Mouse (Mus musculus) stomach, embryonic 14.5 days (tissue): Measurements from ENCODE around the gene Adig. TPM values are rescaled to one million over a fixed set of nuclear protein-coding genes. Genes with fewer than 3 reads are reported as not detected.

ENCODE experiments used
- ATAC-seq: fragments of 200-750 bp; cut with Nextera tagmentation; 2 replicates; pipeline ENCODE4 v1.8.0; 2017; ENCODE audit warnings: low read depth, moderate TSS enrichment; ENCODE audit not compliant: insufficient number of reproducible peaks, insufficient read depth, low FRiP score
- H3K27ac ChIP-seq: fragments of 300-500 bp; sonication (generic); 2 replicates; pipeline ENCODE4 v1.5.1; 2014; ENCODE audit warnings: mild to moderate bottlenecking, low read length, moderate library complexity, mixed read lengths
- H3K27me3 ChIP-seq: fragments of 300-500 bp; sonication (generic); 2 replicates; pipeline ENCODE4 v1.6.1; 2014; ENCODE audit warnings: low read length, control low read depth, mixed read lengths; ENCODE audit not compliant: control insufficient read depth, insufficient read depth
- H3K36me3 ChIP-seq: fragments of 300-500 bp; sonication (generic); 2 replicates; pipeline ENCODE4 v1.6.1; 2014; ENCODE audit warnings: mild to moderate bottlenecking, control low read depth, low read length, moderate library complexity, mixed read lengths; ENCODE audit not compliant: control insufficient read depth, insufficient read depth
- H3K4me1 ChIP-seq: fragments of 300-500 bp; sonication (generic); 2 replicates; pipeline ENCODE4 v1.6.1; 2014; ENCODE audit warnings: low read length, control low read depth, mixed read lengths; ENCODE audit not compliant: control insufficient read depth, insufficient read depth
- H3K4me2 ChIP-seq: fragments of 300-500 bp; sonication (generic); replicated peaks from 2 replicates; pipeline ENCODE4 v1.6.1; 2014; ENCODE audit warnings: low read depth, low read length, control low read depth
- H3K4me3 ChIP-seq: fragments of 300-500 bp; sonication (generic); 2 replicates; pipeline ENCODE4 v1.5.1; 2014; ENCODE audit warnings: low read depth, low read length, control low read depth
- H3K9ac ChIP-seq: fragments of 300-500 bp; sonication (generic); replicated peaks from 2 replicates; pipeline ENCODE4 v1.6.1; 2014; ENCODE audit warnings: low read depth, mild to moderate bottlenecking, control low read depth, low read length, moderate library complexity, mixed read lengths
- H3K9me3 ChIP-seq: fragments of 300-500 bp; sonication (generic); 2 replicates; pipeline ENCODE4 v1.6.1; 2016; ENCODE audit warnings: low read depth, low read length, control low read depth; ENCODE audit not compliant: control insufficient read depth
- WGBS: fragments of 180-500 bp; shearing (Covaris S2); extraction: QIAGEN DNeasy Blood & Tissue Kit; methylation state at CpG from one replicate; pipeline ENCODE4 v1.1.7; 2014; 5-methylcytosine and 5-hydroxymethylcytosine counted together
- polyA plus RNA-seq: library from polyadenylated mRNA; unstranded; fragments of >200 nt; fragmentation: Nextera tagmentation; extraction: Ambion mirVana; gene quantifications from 2 replicates; pipeline ENCODE4 v1.2.1, GENCODE M21; 2014

Gene Adig
- polyA plus RNA-seq, 1 experiment from 2014 or later: 0.77 TPM

DNA sequence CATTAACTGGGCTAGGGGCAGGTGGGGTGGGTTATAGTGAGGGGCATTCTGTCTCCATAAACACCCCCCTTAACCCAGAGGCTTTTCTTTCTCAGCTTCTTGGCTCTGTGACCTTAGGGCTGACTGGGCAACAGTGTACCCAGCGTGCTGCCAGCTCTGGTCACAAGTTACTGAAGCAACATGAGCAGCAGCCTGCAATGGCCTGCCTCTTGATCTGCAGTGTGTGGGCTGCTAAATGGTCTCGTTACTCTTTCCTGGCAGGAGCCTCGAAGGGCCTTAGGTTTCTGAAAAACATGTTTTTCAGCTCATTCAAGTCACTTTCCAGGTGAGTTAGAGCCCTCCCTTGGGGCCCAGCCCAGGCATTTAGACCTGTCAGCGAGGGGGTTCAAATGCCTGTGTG, 1.3 kb downstream of the Adig start:
- Histone ChIP-seq H3K4me1 (no peaks in the 10 kb centered on the region), H3K4me3 (no peak overlapping the region), H3K27me3 (no peaks in the 10 kb centered on the region), H3K9ac (no peak overlapping the region), H3K36me3 (no peaks in the 10 kb centered on the region), H3K9me3 (no peaks in the 10 kb centered on the region), H3K27ac (no peak overlapping the region), H3K4me2 (no peak overlapping the region)
- no peak for ATAC-seq
- 63% methylated on average over 4 of the region's 4 CpGs for WGBS

DNA sequence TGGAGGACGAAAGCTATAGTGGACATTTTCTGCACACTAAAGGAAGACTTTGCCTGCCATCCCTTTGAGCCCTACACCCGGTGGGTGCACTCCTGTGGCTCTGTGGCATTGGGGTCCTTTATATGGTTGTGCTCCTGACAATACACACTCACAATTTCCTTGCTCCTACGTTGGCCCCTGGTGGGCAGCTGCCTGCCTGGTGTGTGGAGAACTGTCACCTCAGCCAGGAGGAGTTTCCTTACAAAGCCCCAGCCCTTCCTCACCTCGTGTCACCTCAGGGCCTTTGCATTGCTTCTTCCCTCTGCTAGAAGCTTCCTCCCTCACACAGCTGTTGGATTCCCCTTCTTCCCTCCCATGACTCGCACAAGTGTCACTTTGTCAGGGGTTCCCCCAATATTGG, 4.1 kb downstream of the Adig start:
- Histone ChIP-seq H3K36me3 (no peaks in the 10 kb centered on the region), H3K27me3 (no peaks in the 10 kb centered on the region), H3K4me2 (no peak overlapping the region), H3K9ac (no peak overlapping the region), H3K4me1 (no peaks in the 10 kb centered on the region), H3K4me3 (no peak overlapping the region), H3K9me3 (no peaks in the 10 kb centered on the region), H3K27ac (no peak overlapping the region)
- no peak for ATAC-seq
- WGBS: 77% methylated on average over 5 of the region's 5 CpGs

DNA sequence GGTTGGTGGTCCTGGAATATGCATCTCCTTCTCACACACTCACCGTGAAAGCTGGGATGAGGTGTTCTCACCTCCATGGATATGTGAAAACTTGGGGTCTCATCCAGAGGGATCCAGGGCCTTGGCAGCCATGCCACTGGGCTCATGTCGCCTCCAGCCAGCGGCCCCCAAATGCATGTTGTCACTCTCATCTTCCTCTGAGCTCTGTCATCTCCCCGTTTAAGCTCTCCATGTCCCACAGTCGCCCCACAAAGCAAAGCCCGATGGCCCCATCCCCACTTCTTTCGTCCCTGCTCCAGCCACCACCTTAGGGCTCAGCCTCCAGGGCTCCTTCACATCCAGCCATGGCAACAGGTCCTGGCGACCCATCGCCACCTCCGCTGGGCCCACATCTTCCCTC, 4.6 kb downstream of the Adig start:
- no peak for ATAC-seq
- WGBS: 93% methylated on average over 10 of the region's 10 CpGs
- H3K27me3 ChIP-seq: no peaks in the 10 kb centered on the region
- no peaks in the 10 kb centered on the region for H3K9me3 ChIP-seq
- no peak overlapping the region for H3K27ac ChIP-seq
- H3K9ac ChIP-seq: no peak overlapping the region
- no peaks in the 10 kb centered on the region for H3K4me1 ChIP-seq
- no peak overlapping the region for H3K4me2 ChIP-seq
- no peaks in the 10 kb centered on the region for H3K36me3 ChIP-seq
- H3K4me3 ChIP-seq: no peak overlapping the region

DNA sequence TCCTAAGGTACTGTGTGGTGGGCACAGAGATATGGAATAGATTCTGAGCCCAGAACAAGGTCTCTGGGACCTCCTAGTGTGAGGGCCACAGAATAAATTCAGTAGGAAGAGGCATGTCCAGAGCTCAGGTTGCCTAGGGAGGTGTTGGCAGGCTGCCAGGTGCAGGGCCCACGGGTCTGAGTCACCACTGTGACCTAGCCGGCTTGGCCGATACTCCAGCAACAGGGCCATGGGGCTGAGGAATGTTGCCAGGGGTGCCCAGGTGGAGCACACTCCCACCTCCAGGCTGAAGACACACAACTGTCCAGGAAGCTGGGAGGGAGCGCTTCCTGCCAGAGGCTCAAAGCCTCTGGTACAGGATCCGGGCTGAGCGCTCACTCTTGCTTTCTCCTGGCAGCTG, 8.3 kb downstream of the Adig start:
- Histone ChIP-seq H3K4me1 (no peaks in the 10 kb centered on the region), H3K27ac (no peak overlapping the region), H3K9me3 (no peaks in the 10 kb centered on the region), H3K36me3 (no peaks in the 10 kb centered on the region), H3K4me2 (no peak overlapping the region), H3K27me3 (no peaks in the 10 kb centered on the region), H3K4me3 (no peak overlapping the region), H3K9ac (no peak overlapping the region)
- WGBS: 63% methylated on average over 6 of the region's 6 CpGs
- peak; percentile 68 for ATAC-seq

DNA sequence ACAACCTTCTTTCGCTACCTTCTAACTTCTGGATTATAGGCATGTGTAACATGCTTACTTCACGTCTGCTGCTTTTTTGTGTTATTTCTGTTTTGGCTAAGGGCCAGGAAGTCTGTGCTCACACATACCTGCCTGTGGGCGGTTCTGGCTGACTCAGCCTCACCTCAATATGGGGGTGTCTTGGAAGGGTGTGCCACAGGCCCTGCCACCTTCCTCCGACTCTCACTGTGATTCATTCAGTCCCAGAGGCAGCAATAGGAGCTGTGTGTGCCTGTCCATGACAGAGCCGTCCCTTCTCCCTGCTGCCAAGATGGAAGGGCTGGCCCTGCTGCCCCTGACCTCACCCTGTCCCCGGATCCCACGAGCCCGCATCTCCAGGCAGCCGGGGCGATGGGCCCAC, 10.1 kb downstream of the Adig start, which contains the start of gene Arhgap40:
Gene Arhgap40, plus strand, starts transcription at position 269 of the 400 bp plus-strand sequence.
- H3K9me3 ChIP-seq: no peaks in the 10 kb centered on the region
- H3K4me2 ChIP-seq: no peak within 1 kb of the TSS
- no peak within 1 kb of the TSS for H3K9ac ChIP-seq
- ATAC-seq: no peak
- no peaks in the 10 kb centered on the region for H3K4me1 ChIP-seq
- H3K27me3 ChIP-seq: no peaks in the 10 kb centered on the region
- WGBS: 76% methylated on average over 10 of the region's 10 CpGs
- H3K27ac ChIP-seq: no peak within 1 kb of the TSS
- no peak within 1 kb of the TSS for H3K4me3 ChIP-seq
- no peaks in the 10 kb centered on the region for H3K36me3 ChIP-seq

DNA sequence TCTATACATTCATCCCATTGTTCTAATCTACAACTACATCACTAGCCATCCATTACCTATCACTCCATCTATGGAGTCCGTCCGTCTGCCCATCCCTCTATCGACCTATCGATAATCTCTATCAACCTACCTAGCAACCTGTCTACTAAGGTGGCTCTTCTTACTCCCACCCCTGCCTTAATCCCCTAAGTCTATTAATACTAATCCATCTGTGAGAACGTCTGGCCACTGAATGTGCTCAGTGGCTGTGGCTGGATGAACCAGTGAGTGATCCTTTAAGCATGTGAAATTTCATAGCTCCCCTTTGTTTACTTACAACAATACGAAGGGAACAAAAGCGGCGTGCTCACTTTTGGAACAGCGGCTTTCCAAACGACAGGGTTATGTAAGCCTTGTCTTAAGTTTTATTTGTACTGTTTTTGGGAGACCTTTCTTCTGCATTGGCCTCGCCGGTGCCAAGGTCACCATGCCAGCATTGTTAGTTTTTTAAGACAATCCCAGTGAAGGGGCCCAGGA, 11.5 kb downstream of the Adig start:
- Histone ChIP-seq H3K9ac (no peak overlapping the region), H3K27ac (no peak overlapping the region), H3K27me3 (no peaks in the 10 kb centered on the region), H3K9me3 (no peaks in the 10 kb centered on the region), H3K36me3 (no peaks in the 10 kb centered on the region), H3K4me1 (no peaks in the 10 kb centered on the region), H3K4me3 (no peak overlapping the region), H3K4me2 (no peak overlapping the region)
- WGBS: 65% methylated on average over 12 of the region's 12 CpGs
- ATAC-seq: no peak

DNA sequence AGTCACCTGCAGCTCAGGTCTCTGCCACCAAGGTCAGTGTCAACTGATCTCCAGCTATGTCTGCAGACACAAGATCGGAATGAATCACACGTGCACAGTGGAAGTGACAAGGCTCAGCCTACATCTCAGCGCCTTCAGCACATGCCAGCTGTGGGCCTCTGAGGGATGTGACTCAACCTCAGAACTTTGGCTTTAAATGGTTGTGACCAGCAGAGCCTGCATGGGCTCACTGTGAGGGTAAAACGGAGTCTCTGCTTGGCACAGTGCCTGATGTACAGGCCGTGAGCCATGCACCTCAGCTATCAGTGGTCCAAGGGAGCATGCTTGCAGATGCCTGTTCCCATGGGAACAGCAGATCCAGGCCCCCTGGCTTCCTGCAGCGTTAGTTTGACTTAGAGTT, 16.2 kb downstream of the Adig start:
- H3K4me1 ChIP-seq: no peaks in the 10 kb centered on the region
- no peak for ATAC-seq

DNA sequence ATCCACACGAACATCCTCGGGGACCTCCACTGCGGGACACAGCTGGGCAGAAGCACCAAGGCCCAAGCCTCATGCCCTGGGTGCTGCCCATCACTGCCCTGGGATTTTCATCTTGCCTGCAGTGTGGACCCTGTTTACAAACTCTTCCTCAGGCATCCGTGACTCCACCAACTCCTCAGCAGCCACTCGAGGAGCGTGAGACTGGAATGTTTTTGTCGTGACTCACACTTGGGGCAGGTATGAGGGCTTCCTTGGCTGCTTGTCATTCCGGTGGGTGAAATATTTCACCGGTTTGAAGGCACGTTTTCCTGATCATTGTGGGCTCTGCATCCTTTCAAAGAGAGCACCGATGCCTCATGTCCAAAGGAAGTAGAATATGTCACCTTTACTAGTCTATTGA, 16.7 kb downstream of the Adig start:
- H3K27ac ChIP-seq: no peak overlapping the region
- H3K9ac ChIP-seq: no peak overlapping the region
- no peak overlapping the region for H3K4me3 ChIP-seq
- H3K36me3 ChIP-seq: no peaks in the 10 kb centered on the region
- no peak for ATAC-seq
- no peaks in the 10 kb centered on the region for H3K4me1 ChIP-seq
- no peaks in the 10 kb centered on the region for H3K9me3 ChIP-seq
- no peak overlapping the region for H3K4me2 ChIP-seq
- 57% methylated on average over 11 of the region's 11 CpGs for WGBS
- no peaks in the 10 kb centered on the region for H3K27me3 ChIP-seq

More for the DNA sequence above, 16.2 kb downstream of the Adig start:
- 55% methylated on average over 6 of the region's 6 CpGs for WGBS
- Histone ChIP-seq H3K4me3 (no peak overlapping the region), H3K27ac (no peak overlapping the region), H3K36me3 (no peaks in the 10 kb centered on the region), H3K27me3 (no peaks in the 10 kb centered on the region), H3K9ac (no peak overlapping the region), H3K4me2 (no peak overlapping the region), H3K9me3 (no peaks in the 10 kb centered on the region)

DNA sequence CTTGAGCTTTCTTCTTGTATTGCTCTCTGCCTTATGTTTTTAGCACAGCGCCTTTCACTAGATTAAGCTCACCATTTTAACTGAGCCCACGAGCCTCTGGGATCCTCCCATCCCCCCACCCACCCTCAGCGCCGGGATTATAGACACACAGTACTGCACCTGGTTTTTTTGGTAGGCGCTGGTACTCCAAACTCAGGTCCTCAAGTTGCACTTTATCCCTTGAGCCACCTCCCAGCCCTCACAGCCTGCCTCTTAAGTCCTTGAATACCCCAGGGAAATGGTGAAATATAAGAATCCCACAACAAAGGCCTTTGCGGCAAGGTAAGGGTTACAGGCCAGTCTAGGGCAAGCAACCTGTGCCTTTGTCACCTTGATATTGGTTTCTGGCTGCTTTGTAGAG, 17.4 kb downstream of the Adig start:
- WGBS: 83% methylated on average over 6 of the region's 6 CpGs
- H3K27me3 ChIP-seq: no peaks in the 10 kb centered on the region
- no peak overlapping the region for H3K4me2 ChIP-seq
- no peaks in the 10 kb centered on the region for H3K9me3 ChIP-seq
- H3K4me3 ChIP-seq: no peak overlapping the region
- no peak for ATAC-seq
- H3K9ac ChIP-seq: no peak overlapping the region
- H3K27ac ChIP-seq: no peak overlapping the region
- no peaks in the 10 kb centered on the region for H3K4me1 ChIP-seq
- H3K36me3 ChIP-seq: no peaks in the 10 kb centered on the region
